Mouse (Mus musculus): ENCODE results near the gene Zfp36. TPM values are rescaled to one million over a fixed set of nuclear protein-coding genes. Genes with fewer than 3 reads are reported as not detected.

The Zfp36 gene
- total RNA-seq, 2 experiments from 2014 or later: 10.1 to 37.0 TPM

- peak; percentile 79 for DNase-seq (ENCODE audit: low spot score)
Measured at GRCm38 (mm10) chr7:28339213-28339917, 40.7 kb downstream of the Zfp36 start.

- peak; percentile 98 for DNase-seq (ENCODE audit: low spot score)
Measured at GRCm38 (mm10) chr7:28338108-28338998, 41.7 kb downstream of the Zfp36 start, which contains the start of gene Supt5. Gene Supt5 (minus strand): TSS chr7:28338746.

GRCm38 (mm10) chr7:28335471-28335870 is 44.6 kb downstream of the Zfp36 start:
- DNase-seq (ENCODE audit: low spot score): no peak

- no peak for DNase-seq (ENCODE audit: low spot score)
Measured at GRCm38 (mm10) chr7:28334534-28334933, 45.5 kb downstream of the Zfp36 start.

GRCm38 (mm10) chr7:28328260-28328659 is 51.8 kb downstream of the Zfp36 start:
- DNase-seq (ENCODE audit: low spot score): no peak

Other genes starting within 250 kb of the Zfp36 start
- 10 to 100 TPM; 21.8 to 23.0 TPM for gene Fbl, start 210.5 kb downstream of the Zfp36 start, total RNA-seq (2021)
- gene Dyrk1b, start 200.8 kb downstream of the Zfp36 start, total RNA-seq (2021): 10 to 100 TPM; 48.1 to 84.1 TPM
- 1 to 10 TPM; 3.9 to 4.6 TPM for gene Eid2, start 112.4 kb downstream of the Zfp36 start, total RNA-seq (2021)
- gene Eid2b, start 102.5 kb downstream of the Zfp36 start, total RNA-seq (2021): 1 to 10 TPM; 6.3 to 6.9 TPM
- not detected for gene Selenov, start 89.1 kb downstream of the Zfp36 start, total RNA-seq (2021)
- not detected for gene Dll3, start 78.0 kb downstream of the Zfp36 start, total RNA-seq (2021)
- gene Timm50, start 68.2 kb downstream of the Zfp36 start, total RNA-seq (2021): 10 to 100 TPM; 40.4 to 48.4 TPM
- 10 to 100 TPM; 66.9 to 67.5 TPM for gene Supt5, start 41.5 kb downstream of the Zfp36 start, total RNA-seq (2021)
- gene Rps16, start 29.6 kb downstream of the Zfp36 start, total RNA-seq (2021): 100 to 1,000 TPM; 385 to 425 TPM
- gene Plekhg2, start 7.7 kb downstream of the Zfp36 start, total RNA-seq (2021): 1 to 10 TPM; 4.8 to 5.9 TPM
- gene Med29, start 12.5 kb upstream of the Zfp36 start, total RNA-seq (2021): 10 to 100 TPM; 22.7 to 24.1 TPM
- 10 to 100 TPM; 29.5 to 31.2 TPM for gene Paf1, start 12.7 kb upstream of the Zfp36 start, total RNA-seq (2021)
- gene Gmfg, start 57.2 kb upstream of the Zfp36 start, total RNA-seq (2021): 1 to 10 TPM in 1 of 2 experiments, under 1 TPM in 1; 0.82 to 1.8 TPM
- under 1 TPM; 0.16 to 0.26 TPM for gene Lrfn1, start 71.7 kb upstream of the Zfp36 start, total RNA-seq (2021)
- gene Ifnl2, start 130.2 kb upstream of the Zfp36 start, total RNA-seq (2021): not detected
- not detected for gene Ifnl3, start 142.6 kb upstream of the Zfp36 start, total RNA-seq (2021)
- not detected for gene Sycn, start 160.6 kb upstream of the Zfp36 start, total RNA-seq (2021)
- gene Nccrp1, start 167.0 kb upstream of the Zfp36 start, total RNA-seq (2021): not detected
- gene Samd4b, start 217.9 kb upstream of the Zfp36 start, total RNA-seq (2021): 10 to 100 TPM; 13.8 to 15.2 TPM
- 1 to 10 TPM; 2.2 to 3.8 TPM for gene Pak4, start 217.9 kb upstream of the Zfp36 start, total RNA-seq (2021)